Mouse (Mus musculus) erythroblast, embryonic 14.5 days (primary cell): Measurements from ENCODE around the gene Vps13d.

ENCODE experiments used
- GATA1 ChIP-seq: IDR thresholded peaks from 2 replicates; pipeline ENCODE4 v1.6.1; 2012; ENCODE audit warnings: low read length, inconsistent platforms, mixed read lengths
- TAL1 ChIP-seq: IDR thresholded peaks from 3 replicates; pipeline ENCODE4 v1.6.1; 2012; ENCODE audit warnings: low read length, inconsistent platforms, mixed read lengths

DNA sequence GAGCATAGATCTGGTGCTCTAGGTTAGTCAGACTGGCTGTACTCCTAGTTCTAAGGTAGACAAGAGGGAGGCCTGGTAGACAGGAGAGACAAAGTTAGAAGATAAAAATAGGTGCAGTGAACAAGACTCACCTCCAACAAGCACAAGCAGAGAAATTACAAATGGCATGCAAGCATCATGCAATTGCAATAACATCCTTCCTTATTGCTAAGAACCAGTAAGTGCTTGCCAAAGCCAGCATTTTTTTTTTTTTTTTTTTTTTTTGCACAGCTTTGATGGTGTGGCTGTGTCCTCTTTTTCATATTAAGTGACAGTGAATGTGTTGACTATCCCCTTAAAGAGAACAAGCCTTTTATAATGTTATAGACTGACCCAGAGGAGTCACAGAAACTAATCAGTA, 91.2 kb downstream of the Vps13d start:
- no peak for TF ChIP-seq GATA1
- no peak for TF ChIP-seq TAL1
